Mouse (Mus musculus) midbrain, embryonic 13.5 days (tissue): ENCODE data around the gene Gm28047. TPM values are rescaled to one million over a fixed set of nuclear protein-coding genes. Genes with fewer than 3 reads are reported as not detected.
A peak's percentile ranks its signal among the peaks of the same experiment; 100 is the strongest.
"Not testable (repeated sequence)": the region's sequence is repeated elsewhere in the genome, so short reads cannot be mapped to it uniquely, and the experiment has no call there.

Source experiments
- ATAC-seq: fragments of 200-750 bp; cut with Nextera tagmentation; 2 replicates; pipeline ENCODE4 v1.8.0; 2017; ENCODE audit warnings: mild to moderate bottlenecking, moderate TSS enrichment, moderate library complexity
- H3K27ac ChIP-seq: fragments of 300-500 bp; sonication (generic); 2 replicates; pipeline ENCODE4 v1.5.1; 2015; ENCODE audit warnings: inconsistent platforms, mild to moderate bottlenecking, moderate library complexity
- H3K27me3 ChIP-seq: fragments of 300-500 bp; sonication (generic); 2 replicates; pipeline ENCODE4 v1.6.1; 2015; ENCODE audit warnings: mild to moderate bottlenecking, inconsistent platforms
- H3K36me3 ChIP-seq: fragments of 300-500 bp; sonication (generic); 2 replicates; pipeline ENCODE4 v1.6.1; 2015; ENCODE audit warnings: mild to moderate bottlenecking, inconsistent platforms
- H3K4me1 ChIP-seq: fragments of 300-500 bp; sonication (generic); replicated peaks from 2 replicates; pipeline ENCODE4 v1.6.1; 2015; ENCODE audit warnings: inconsistent platforms
- H3K4me2 ChIP-seq: fragments of 300-500 bp; sonication (generic); replicated peaks from 2 replicates; pipeline ENCODE4 v1.6.1; 2015; ENCODE audit warnings: moderate library complexity, mild to moderate bottlenecking, inconsistent platforms
- H3K4me3 ChIP-seq: fragments of 300-500 bp; sonication (generic); replicated peaks from 2 replicates; pipeline ENCODE4 v1.5.1; 2015; ENCODE audit warnings: mild to moderate bottlenecking, inconsistent platforms
- H3K9ac ChIP-seq: fragments of 300-500 bp; sonication (generic); replicated peaks from 2 replicates; pipeline ENCODE4 v1.6.1; 2015; ENCODE audit warnings: mild to moderate bottlenecking, inconsistent platforms
- H3K9me3 ChIP-seq: fragments of 300-500 bp; sonication (generic); 2 replicates; pipeline ENCODE4 v1.6.1; 2016; ENCODE audit warnings: mild to moderate bottlenecking, inconsistent platforms
- WGBS: fragments of 180-500 bp; shearing (Covaris S2); methylation state at CpG from one replicate; pipeline ENCODE4 v1.1.7; 2015; 5-methylcytosine and 5-hydroxymethylcytosine counted together
- polyA plus RNA-seq: library from polyadenylated mRNA; unstranded; fragments of >200 nt; fragmentation: Nextera tagmentation; extraction: Ambion mirVana; gene quantifications from 2 replicates; pipeline ENCODE4 v1.2.1, GENCODE M21; 2015

Gene Gm28047
- polyA plus RNA-seq, result not detected in 2 replicates

- WGBS, result under 1% methylated on average over 50 of the region's 51 CpGs
- ATAC-seq, result peak; percentile 100
- no peaks in the 10 kb centered on the region for H3K9me3 ChIP-seq
- peak within 1 kb of the TSS; percentile 65 for H3K4me3 ChIP-seq
- peak within 1 kb of the TSS; percentile 82 for H3K4me2 ChIP-seq
- H3K9ac ChIP-seq, result peak within 1 kb of the TSS; percentile 74
- no peaks in the 10 kb centered on the region for H3K36me3 ChIP-seq
- no peaks in the 10 kb centered on the region for H3K27me3 ChIP-seq
- H3K4me1 ChIP-seq, result peaks cover 19% of the 10 kb centered on the region
- peak within 1 kb of the TSS; percentile 94 for H3K27ac ChIP-seq
These were observed at the start of gene Gm28047, which contains the start of gene Atf7 for GRCm38 (mm10) chr15:102624970-102625686. Gene Gm28047, minus strand, starts transcription at chr15:102625067. Gene Atf7, minus strand, starts transcription at chr15:102625464.

GRCm38 (mm10) chr15:102673548-102673947 lies 48.7 kb upstream of the Gm28047 start:
- Histone ChIP-seq H3K4me2 (peak overlapping the region; percentile 78), H3K9ac (0 out of 2 replicates have a peak overlapping the region, but pooled peaks have one; percentile 19), H3K27ac (peak overlapping the region; percentile 99), H3K9me3 (no peaks in the 10 kb centered on the region), H3K4me3 (peak overlapping the region; percentile 28), H3K27me3 (no peaks in the 10 kb centered on the region), H3K4me1 (peaks cover 47% of the 10 kb centered on the region), H3K36me3 (no peaks in the 10 kb centered on the region)
- peak; percentile 55 for ATAC-seq
- 2% methylated on average over 10 of the region's 10 CpGs for WGBS

GRCm38 (mm10) chr15:102672215-102673071 lies 47.6 kb upstream of the Gm28047 start, which contains the start of gene Atp5g2:
Gene Atp5g2, minus strand, starts transcription at chr15:102672352.
- WGBS, result 2% methylated on average over 37 of the region's 37 CpGs
- H3K4me1 ChIP-seq, result peaks cover 47% of the 10 kb centered on the region
- peaks cover 7% of the 10 kb centered on the region; the same call in 1 of the 2 replicates for H3K36me3 ChIP-seq
- H3K9me3 ChIP-seq, result no peaks in the 10 kb centered on the region
- peak within 1 kb of the TSS; percentile 78 for H3K4me2 ChIP-seq
- H3K27ac ChIP-seq, result peak within 1 kb of the TSS; percentile 99
- H3K9ac ChIP-seq, result peak within 1 kb of the TSS; percentile 84
- peak within 1 kb of the TSS; percentile 52 for H3K4me3 ChIP-seq
- no peak; the same call in 1 of the 2 replicates for ATAC-seq
- no peaks in the 10 kb centered on the region for H3K27me3 ChIP-seq

- Histone ChIP-seq H3K36me3 (peaks cover 14% of the 10 kb centered on the region; the same call in 1 of the 2 replicates), H3K27ac (peak overlapping the region; percentile 99), H3K9me3 (no peaks in the 10 kb centered on the region), H3K4me3 (peak overlapping the region; percentile 52), H3K4me2 (peak overlapping the region; percentile 78), H3K27me3 (no peaks in the 10 kb centered on the region), H3K4me1 (peaks cover 47% of the 10 kb centered on the region), H3K9ac (peak overlapping the region; percentile 84)
- WGBS, result under 1% methylated on average over 34 of the region's 34 CpGs
- ATAC-seq, result peak; percentile 65
These were observed 46.9 kb upstream of the Gm28047 start for GRCm38 (mm10) chr15:102671721-102672214.

GRCm38 (mm10) chr15:102670767-102671575 lies 46.1 kb upstream of the Gm28047 start:
- Histone ChIP-seq H3K27me3 (no peaks in the 10 kb centered on the region), H3K4me3 (peak overlapping the region; percentile 55), H3K4me2 (peak overlapping the region; percentile 78), H3K9me3 (no peaks in the 10 kb centered on the region), H3K36me3 (peaks cover 20% of the 10 kb centered on the region; the same call in 1 of the 2 replicates), H3K4me1 (peaks cover 47% of the 10 kb centered on the region), H3K9ac (peak overlapping the region; percentile 84), H3K27ac (peak overlapping the region; percentile 99)
- WGBS, result under 1% methylated on average over 53 of the region's 53 CpGs
- peak; percentile 91 for ATAC-seq

GRCm38 (mm10) chr15:102670281-102670680 lies 45.4 kb upstream of the Gm28047 start:
- Histone ChIP-seq H3K4me2 (peak overlapping the region; percentile 69), H3K27me3 (no peaks in the 10 kb centered on the region), H3K4me3 (peak overlapping the region; percentile 55), H3K27ac (peak overlapping the region; percentile 99), H3K9ac (peak overlapping the region; percentile 83), H3K36me3 (peaks cover 27% of the 10 kb centered on the region), H3K9me3 (no peaks in the 10 kb centered on the region), H3K4me1 (peaks cover 47% of the 10 kb centered on the region)
- ATAC-seq, result no peak; the same call in 1 of the 2 replicates
- 10% methylated on average over 6 of the region's 6 CpGs for WGBS

- H3K36me3 ChIP-seq, result peaks cover 34% of the 10 kb centered on the region
- 0 out of 2 replicates have a peak overlapping the region, but pooled peaks have one; percentile 2 for H3K4me3 ChIP-seq
- WGBS, result 90% methylated on average over 8 of the region's 8 CpGs
- no peak overlapping the region for H3K27ac ChIP-seq
- peaks cover 47% of the 10 kb centered on the region for H3K4me1 ChIP-seq
- no peaks in the 10 kb centered on the region for H3K27me3 ChIP-seq
- H3K9me3 ChIP-seq, result no peaks in the 10 kb centered on the region
- H3K9ac ChIP-seq, result 0 out of 2 replicates have a peak overlapping the region, but pooled peaks have one; percentile 36
- ATAC-seq, result no peak
- H3K4me2 ChIP-seq, result peak overlapping the region; percentile 69
These were observed 44.7 kb upstream of the Gm28047 start for GRCm38 (mm10) chr15:102669571-102669970.

GRCm38 (mm10) chr15:102665494-102665893 lies 40.6 kb upstream of the Gm28047 start:
- WGBS, result 61% methylated on average over 4 of the region's 4 CpGs
- 0 out of 2 replicates have a peak, but pooled peaks have one; percentile 15 for ATAC-seq
- H3K36me3 ChIP-seq, result peaks cover 69% of the 10 kb centered on the region

GRCm38 (mm10) chr15:102663825-102664224 lies 39.0 kb upstream of the Gm28047 start:
- Histone ChIP-seq H3K27ac (no peak overlapping the region), H3K27me3 (no peaks in the 10 kb centered on the region), H3K9me3 (no peaks in the 10 kb centered on the region), H3K4me3 (no peak overlapping the region), H3K9ac (no peak overlapping the region), H3K4me2 (no peak overlapping the region), H3K4me1 (peaks cover 2% of the 10 kb centered on the region; the same call in 1 of the 2 replicates), H3K36me3 (peaks cover 74% of the 10 kb centered on the region)
- 87% methylated on average over 8 of the region's 8 CpGs for WGBS
- no peak for ATAC-seq

More at GRCm38 (mm10) chr15:102665494-102665893, 40.6 kb upstream of the Gm28047 start:
- no peak overlapping the region for H3K4me3 ChIP-seq
- H3K9me3 ChIP-seq, result no peaks in the 10 kb centered on the region
- H3K4me2 ChIP-seq, result no peak overlapping the region
- no peak overlapping the region for H3K27ac ChIP-seq
- H3K27me3 ChIP-seq, result no peaks in the 10 kb centered on the region
- no peak overlapping the region for H3K9ac ChIP-seq
- peaks cover 18% of the 10 kb centered on the region for H3K4me1 ChIP-seq

GRCm38 (mm10) chr15:102662601-102663000 lies 37.7 kb upstream of the Gm28047 start:
- no CpG with 5 or more reads among the region's 2 CpGs for WGBS
- not testable (repeated sequence) for H3K27ac ChIP-seq, H3K9ac ChIP-seq, H3K4me3 ChIP-seq, H3K4me2 ChIP-seq, H3K9me3 ChIP-seq, H3K4me1 ChIP-seq, H3K27me3 ChIP-seq, ATAC-seq
- peaks cover 69% of the 10 kb centered on the region for H3K36me3 ChIP-seq

GRCm38 (mm10) chr15:102657926-102658381 lies 33.1 kb upstream of the Gm28047 start:
- no peak overlapping the region for H3K9ac ChIP-seq
- no peak overlapping the region for H3K27ac ChIP-seq
- H3K4me2 ChIP-seq, result no peak overlapping the region
- 0 out of 2 replicates have a peak, but pooled peaks cover 3% of the 10 kb centered on the region for H3K4me1 ChIP-seq
- H3K27me3 ChIP-seq, result no peaks in the 10 kb centered on the region
- no peak overlapping the region for H3K4me3 ChIP-seq
- ATAC-seq, result no peak
- H3K36me3 ChIP-seq, result peaks cover 24% of the 10 kb centered on the region
- no peaks in the 10 kb centered on the region for H3K9me3 ChIP-seq
- 73% methylated on average over 3 of the region's 3 CpGs for WGBS
